Mouse (Mus musculus): ENCODE measurements around the gene Pax7. TPM values are rescaled to one million over a fixed set of nuclear protein-coding genes. Genes with fewer than 3 reads are reported as not detected.

The Pax7 gene
- polyA plus RNA-seq, 1 experiment from 2014 or later, result 2.0 TPM

DNA sequence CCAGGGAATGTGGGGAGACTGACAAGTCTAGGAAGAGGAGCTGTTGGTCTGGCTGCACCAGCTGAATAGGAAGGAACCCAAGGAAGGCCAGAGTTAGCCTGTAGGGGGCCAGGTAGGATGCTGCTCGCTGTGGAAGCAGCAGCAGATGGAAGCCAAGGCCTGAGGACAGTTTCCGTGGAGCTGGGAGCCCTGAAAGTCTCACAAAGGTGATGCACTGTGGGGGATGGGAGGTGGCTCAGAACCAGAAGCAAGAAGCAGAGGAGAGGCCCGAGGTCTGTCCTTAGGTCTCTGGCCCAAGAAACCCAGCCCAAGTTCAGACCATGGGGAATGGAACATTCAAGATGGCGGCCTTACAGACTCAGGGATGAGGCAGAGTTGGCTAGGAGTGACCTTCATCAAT, 109.0 kb downstream of the Pax7 start:
- Histone ChIP-seq H3K36me3 (replicated peaks; ENCODE audit: control insufficient read depth, insufficient read depth, low read depth, low read length) (no peaks in the 10 kb centered on the region), H3K4me2 (ENCODE audit: low read depth, low read length) (no peak overlapping the region), H3K27ac (replicated peaks; ENCODE audit: low read depth, low read length) (no peak overlapping the region), H3K4me3 (ENCODE audit: low read depth, low read length) (no peak overlapping the region), H3K9me3 (replicated peaks; ENCODE audit: control insufficient read depth, low read length) (no peaks in the 10 kb centered on the region), H3K4me1 (ENCODE audit: control insufficient read depth, insufficient read depth, low read length) (no peaks in the 10 kb centered on the region), H3K27me3 (ENCODE audit: control insufficient read depth, insufficient read depth, low read length) (no peaks in the 10 kb centered on the region), H3K9ac (replicated peaks; ENCODE audit: low read length) (no peak overlapping the region)
- WGBS, result 67% methylated on average over 4 of the region's 4 CpGs
- DNase-seq (ENCODE audit: low spot score) (no peak), ATAC-seq (replicated peaks; ENCODE audit: insufficient number of reproducible peaks, low FRiP score, low TSS enrichment, low read depth) (no peak; the same call in 1 of the 2 replicates)

DNA sequence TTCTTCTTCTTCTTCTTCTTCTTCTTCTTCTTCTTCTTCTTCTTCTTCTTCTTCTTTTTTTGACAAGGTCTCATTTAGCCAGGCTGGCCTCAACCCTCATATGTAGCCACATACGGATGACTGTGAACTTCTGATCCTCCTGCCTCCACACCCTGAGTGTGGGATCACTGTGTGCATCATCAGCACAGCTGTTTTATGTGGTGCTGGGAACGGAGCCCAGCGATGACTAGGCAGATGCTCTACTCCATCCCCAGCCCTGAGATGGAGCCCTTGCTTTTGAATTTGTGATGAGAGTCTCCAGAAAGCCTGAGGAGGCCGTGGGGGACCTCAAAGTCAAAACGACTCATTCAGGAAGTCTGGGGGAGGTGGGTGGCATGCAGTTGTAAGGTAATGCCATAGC, 114.3 kb downstream of the Pax7 start:
- peaks cover 7% of the 10 kb centered on the region for H3K4me1 ChIP-seq (ENCODE audit: control insufficient read depth, insufficient read depth, low read length)
- H3K9me3 ChIP-seq (replicated peaks; ENCODE audit: control insufficient read depth, low read length), result no peaks in the 10 kb centered on the region
- H3K36me3 ChIP-seq (replicated peaks; ENCODE audit: control insufficient read depth, insufficient read depth, low read depth, low read length), result no peaks in the 10 kb centered on the region
- H3K27ac ChIP-seq (replicated peaks; ENCODE audit: low read depth, low read length), result no peak overlapping the region
- no peak overlapping the region for H3K4me3 ChIP-seq (ENCODE audit: low read depth, low read length)
- ATAC-seq (replicated peaks; ENCODE audit: insufficient number of reproducible peaks, low FRiP score, low TSS enrichment, low read depth) (no peak), DNase-seq (ENCODE audit: low spot score) (no peak)
- no peak overlapping the region for H3K9ac ChIP-seq (replicated peaks; ENCODE audit: low read length)
- no peak overlapping the region for H3K4me2 ChIP-seq (ENCODE audit: low read depth, low read length)
- no peaks in the 10 kb centered on the region for H3K27me3 ChIP-seq (ENCODE audit: control insufficient read depth, insufficient read depth, low read length)
- 81% methylated on average over 5 of the region's 5 CpGs for WGBS

DNA sequence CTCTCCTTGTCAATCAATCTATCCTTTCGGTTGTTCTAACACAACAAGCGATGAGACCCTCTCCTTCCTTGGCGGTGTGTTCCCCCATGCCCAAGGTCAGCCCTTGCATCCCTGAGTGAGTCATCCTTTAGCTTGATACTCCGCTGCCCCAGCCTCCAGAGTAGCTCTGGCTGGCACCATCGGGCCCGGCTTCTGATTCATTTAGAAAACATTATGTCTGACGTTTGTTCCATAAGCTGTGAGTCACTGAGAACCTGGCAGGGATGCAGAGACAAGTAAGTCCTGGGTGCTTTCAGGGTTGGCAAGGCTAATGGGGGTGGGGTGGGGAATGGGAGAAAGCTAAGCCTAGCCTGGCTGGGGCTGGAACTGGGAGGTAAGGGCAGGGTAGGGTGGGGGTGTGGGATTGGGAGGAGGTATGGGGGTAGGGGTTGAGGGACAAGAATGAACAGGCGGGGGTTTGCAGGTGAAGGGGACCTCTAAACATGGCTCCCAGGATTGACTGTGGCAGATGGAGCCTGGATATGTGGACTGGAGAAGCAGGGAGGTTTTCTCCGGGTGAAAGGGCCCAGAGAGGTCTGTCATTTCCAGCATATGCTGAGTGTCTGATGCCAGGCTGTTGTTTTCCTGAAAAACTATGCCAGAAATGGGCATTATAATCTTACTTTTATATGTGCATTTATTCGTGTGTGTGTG, 116.7 kb downstream of the Pax7 start:
- Histone ChIP-seq H3K9me3 (replicated peaks; ENCODE audit: control insufficient read depth, low read length) (no peaks in the 10 kb centered on the region), H3K9ac (replicated peaks; ENCODE audit: low read length) (no peak overlapping the region), H3K4me2 (ENCODE audit: low read depth, low read length) (no peak overlapping the region), H3K27me3 (ENCODE audit: control insufficient read depth, insufficient read depth, low read length) (no peaks in the 10 kb centered on the region), H3K4me1 (ENCODE audit: control insufficient read depth, insufficient read depth, low read length) (peaks cover 7% of the 10 kb centered on the region), H3K4me3 (ENCODE audit: low read depth, low read length) (no peak overlapping the region), H3K27ac (replicated peaks; ENCODE audit: low read depth, low read length) (no peak overlapping the region), H3K36me3 (replicated peaks; ENCODE audit: control insufficient read depth, insufficient read depth, low read depth, low read length) (no peaks in the 10 kb centered on the region)
- ATAC-seq (replicated peaks; ENCODE audit: insufficient number of reproducible peaks, low FRiP score, low TSS enrichment, low read depth) (no peak), DNase-seq (ENCODE audit: low spot score) (no peak)
- WGBS, result 84% methylated on average over 10 of the region's 10 CpGs

DNA sequence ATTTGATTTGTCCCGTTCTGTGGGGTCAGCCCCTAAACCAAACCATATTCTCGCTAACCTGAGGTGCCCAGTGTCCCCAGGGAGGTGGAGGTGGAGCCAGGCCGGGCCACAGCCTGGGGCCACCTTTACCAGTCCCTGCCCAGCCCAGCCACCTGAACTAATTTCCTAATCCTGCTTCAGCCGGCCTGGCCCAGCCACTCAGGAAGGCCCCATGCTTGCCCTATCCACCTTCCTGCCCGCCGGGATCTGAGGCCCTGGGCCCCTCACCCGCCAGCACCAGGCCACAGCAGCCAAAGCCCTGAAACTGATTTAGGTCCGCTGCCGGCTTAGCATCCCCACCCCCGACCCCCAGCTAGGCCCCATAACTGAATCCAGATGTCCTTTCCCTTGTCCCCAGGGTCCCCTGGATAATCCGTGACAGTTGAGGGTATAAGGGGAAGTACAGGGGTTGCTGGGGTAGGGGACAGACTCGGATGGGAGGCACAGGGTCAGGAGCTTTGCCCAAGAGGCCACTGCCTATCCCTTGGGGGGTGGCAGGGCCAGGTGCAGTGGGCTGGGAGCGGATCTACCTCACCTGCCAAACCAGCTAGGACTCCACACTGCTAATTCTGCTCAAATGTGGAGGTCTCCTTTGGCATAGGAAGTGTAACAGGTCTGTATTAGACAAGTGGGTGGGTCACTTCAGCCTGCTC, 117.9 kb downstream of the Pax7 start:
- no peaks in the 10 kb centered on the region for H3K9me3 ChIP-seq (replicated peaks; ENCODE audit: control insufficient read depth, low read length)
- no peak overlapping the region; the same call in 1 of the 2 replicates for H3K9ac ChIP-seq (replicated peaks; ENCODE audit: low read length)
- H3K4me1 ChIP-seq (ENCODE audit: control insufficient read depth, insufficient read depth, low read length), result peaks cover 7% of the 10 kb centered on the region
- no peak overlapping the region for H3K27ac ChIP-seq (replicated peaks; ENCODE audit: low read depth, low read length)
- H3K4me2 ChIP-seq (ENCODE audit: low read depth, low read length), result no peak overlapping the region
- H3K27me3 ChIP-seq (ENCODE audit: control insufficient read depth, insufficient read depth, low read length), result no peaks in the 10 kb centered on the region
- DNase-seq (ENCODE audit: low spot score) (peak; percentile 69), ATAC-seq (replicated peaks; ENCODE audit: insufficient number of reproducible peaks, low FRiP score, low TSS enrichment, low read depth) (peak; percentile 78)
- H3K36me3 ChIP-seq (replicated peaks; ENCODE audit: control insufficient read depth, insufficient read depth, low read depth, low read length), result no peaks in the 10 kb centered on the region
- no peak overlapping the region for H3K4me3 ChIP-seq (ENCODE audit: low read depth, low read length)
- WGBS, result 12% methylated on average over 13 of the region's 13 CpGs

DNA sequence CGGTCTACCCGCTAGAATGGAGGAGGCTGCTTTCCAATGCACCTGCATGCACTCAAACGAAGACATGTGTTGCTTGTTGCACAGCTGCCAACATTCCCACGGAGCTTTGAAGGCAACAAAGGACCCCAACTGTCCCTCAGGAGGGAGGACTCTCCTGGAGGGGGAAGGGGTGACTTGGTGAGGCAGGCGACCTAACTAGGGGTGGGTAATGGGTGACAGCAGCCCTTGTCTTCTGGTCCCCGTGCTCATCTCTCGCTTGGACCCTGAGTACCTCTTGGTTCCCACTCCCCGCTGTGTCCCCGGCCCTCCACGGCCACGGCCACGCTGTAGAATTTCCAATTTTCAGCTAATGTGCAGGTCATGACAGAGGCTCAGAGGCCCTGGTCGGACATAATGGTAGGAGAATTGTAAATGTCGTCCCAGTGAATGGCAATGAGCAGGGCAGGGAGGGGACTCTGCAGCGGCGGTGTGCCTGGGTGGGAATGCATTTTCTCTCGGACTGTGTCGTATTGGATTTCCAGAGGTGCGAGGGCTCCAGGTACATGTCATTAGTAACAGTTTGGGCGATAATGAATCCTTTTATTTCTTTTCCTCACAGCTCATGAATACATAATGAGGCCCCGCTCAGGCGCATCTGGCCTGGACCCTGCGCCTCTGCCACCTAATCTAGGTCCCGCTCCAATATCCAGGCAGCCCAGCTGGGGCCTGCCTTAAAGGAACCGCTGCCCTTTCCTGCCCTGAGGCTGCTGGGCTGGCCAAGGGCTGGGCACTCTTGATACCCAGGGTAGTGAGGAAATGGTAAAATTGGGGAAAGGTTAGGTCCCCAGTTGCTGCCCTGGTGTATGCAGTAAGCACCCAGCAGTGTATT, 122.6 kb downstream of the Pax7 start:
- Histone ChIP-seq H3K4me3 (ENCODE audit: low read depth, low read length) (no peak overlapping the region), H3K4me2 (ENCODE audit: low read depth, low read length) (no peak overlapping the region), H3K36me3 (replicated peaks; ENCODE audit: control insufficient read depth, insufficient read depth, low read depth, low read length) (no peaks in the 10 kb centered on the region), H3K27me3 (ENCODE audit: control insufficient read depth, insufficient read depth, low read length) (no peaks in the 10 kb centered on the region), H3K4me1 (ENCODE audit: control insufficient read depth, insufficient read depth, low read length) (peaks cover 7% of the 10 kb centered on the region), H3K27ac (replicated peaks; ENCODE audit: low read depth, low read length) (no peak overlapping the region), H3K9ac (replicated peaks; ENCODE audit: low read length) (no peak overlapping the region), H3K9me3 (replicated peaks; ENCODE audit: control insufficient read depth, low read length) (no peaks in the 10 kb centered on the region)
- ATAC-seq (replicated peaks; ENCODE audit: insufficient number of reproducible peaks, low FRiP score, low TSS enrichment, low read depth) (no peak), DNase-seq (ENCODE audit: low spot score) (no peak)
- WGBS, result 41% methylated on average over 25 of the region's 25 CpGs

DNA sequence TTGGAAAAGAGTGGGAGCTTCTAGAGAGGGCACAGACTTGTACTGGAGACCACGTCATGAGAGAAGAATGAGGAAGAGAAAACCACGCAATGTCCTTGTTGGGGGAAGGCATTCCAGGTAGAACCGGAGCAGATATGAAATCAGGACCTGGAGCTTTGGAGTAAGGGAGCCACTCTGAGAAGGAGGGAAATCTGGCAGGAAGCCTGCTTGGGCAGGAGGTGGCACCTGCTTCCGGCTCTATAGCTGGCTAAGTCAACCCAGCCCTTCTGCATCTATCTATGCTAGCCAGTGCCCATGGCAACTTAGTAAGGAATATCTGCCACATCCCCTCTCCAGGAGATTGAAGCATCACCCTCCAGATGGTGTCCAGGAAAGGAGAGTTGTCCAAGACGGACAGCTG, 127.3 kb downstream of the Pax7 start:
- H3K4me2 ChIP-seq (ENCODE audit: low read depth, low read length), result no peak overlapping the region
- DNase-seq (ENCODE audit: low spot score) (no peak), ATAC-seq (replicated peaks; ENCODE audit: insufficient number of reproducible peaks, low FRiP score, low TSS enrichment, low read depth) (no peak)
- H3K4me3 ChIP-seq (ENCODE audit: low read depth, low read length), result no peak overlapping the region
- no peaks in the 10 kb centered on the region for H3K36me3 ChIP-seq (replicated peaks; ENCODE audit: control insufficient read depth, insufficient read depth, low read depth, low read length)
- H3K9ac ChIP-seq (replicated peaks; ENCODE audit: low read length), result no peak overlapping the region
- H3K4me1 ChIP-seq (ENCODE audit: control insufficient read depth, insufficient read depth, low read length), result no peaks in the 10 kb centered on the region
- H3K27me3 ChIP-seq (ENCODE audit: control insufficient read depth, insufficient read depth, low read length), result no peaks in the 10 kb centered on the region
- no peak overlapping the region for H3K27ac ChIP-seq (replicated peaks; ENCODE audit: low read depth, low read length)
- no peaks in the 10 kb centered on the region for H3K9me3 ChIP-seq (replicated peaks; ENCODE audit: control insufficient read depth, low read length)
- WGBS, result 81% methylated on average over 5 of the region's 5 CpGs

DNA sequence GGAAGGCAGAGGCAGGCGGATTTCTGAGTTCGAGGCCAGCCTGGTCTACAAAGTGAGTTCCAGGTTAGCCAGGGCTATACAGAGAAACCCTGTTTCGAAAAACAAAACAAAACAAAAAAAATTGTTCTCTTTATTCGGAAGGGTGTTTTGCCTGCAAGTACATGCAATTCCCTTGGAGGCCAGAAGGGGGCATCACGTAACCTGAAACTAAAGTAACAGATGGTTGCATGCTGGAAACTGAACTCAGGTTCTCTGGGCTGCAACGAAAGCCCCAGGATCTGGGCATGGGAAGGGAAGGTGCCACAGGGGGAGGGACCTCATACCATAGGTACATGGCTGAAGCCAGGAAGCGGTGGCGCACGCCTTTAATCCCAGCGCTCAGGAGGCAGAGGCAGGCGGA, 129.9 kb downstream of the Pax7 start:
- no peak for DNase-seq (ENCODE audit: low spot score)
- Histone ChIP-seq H3K9ac (replicated peaks; ENCODE audit: low read length) (no peak overlapping the region), H3K36me3 (replicated peaks; ENCODE audit: control insufficient read depth, insufficient read depth, low read depth, low read length) (no peaks in the 10 kb centered on the region), H3K27ac (replicated peaks; ENCODE audit: low read depth, low read length) (no peak overlapping the region), H3K9me3 (replicated peaks; ENCODE audit: control insufficient read depth, low read length) (no peaks in the 10 kb centered on the region), H3K4me3 (ENCODE audit: low read depth, low read length) (no peak overlapping the region), H3K27me3 (ENCODE audit: control insufficient read depth, insufficient read depth, low read length) (no peaks in the 10 kb centered on the region), H3K4me1 (ENCODE audit: control insufficient read depth, insufficient read depth, low read length) (no peaks in the 10 kb centered on the region), H3K4me2 (ENCODE audit: low read depth, low read length) (no peak overlapping the region)
- 81% methylated on average over 11 of the region's 11 CpGs for WGBS
- no peak for ATAC-seq (replicated peaks; ENCODE audit: insufficient number of reproducible peaks, low FRiP score, low TSS enrichment, low read depth)

DNA sequence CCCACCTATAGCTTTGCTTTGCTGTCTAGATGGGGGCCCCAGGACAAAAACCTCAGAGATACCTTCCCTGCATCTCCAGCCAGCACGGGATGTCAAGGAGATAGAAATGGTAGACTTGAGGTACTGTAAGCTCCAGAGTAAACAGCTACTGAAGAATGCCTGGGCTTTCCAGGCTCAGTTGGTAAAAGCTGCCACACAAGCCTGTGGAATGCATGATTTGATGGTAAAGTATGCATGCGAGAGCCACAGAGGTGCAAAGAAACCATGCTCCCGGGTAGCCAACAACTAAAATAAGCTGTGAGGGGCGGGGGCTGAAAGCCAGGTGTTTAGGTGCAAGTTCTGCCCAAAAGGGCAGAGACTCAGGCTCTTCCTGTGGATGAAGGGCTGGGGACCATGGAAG, 130.4 kb downstream of the Pax7 start:
- no peak for DNase-seq (ENCODE audit: low spot score)
- H3K27ac ChIP-seq (replicated peaks; ENCODE audit: low read depth, low read length), result no peak overlapping the region
- H3K9me3 ChIP-seq (replicated peaks; ENCODE audit: control insufficient read depth, low read length), result no peaks in the 10 kb centered on the region
- H3K27me3 ChIP-seq (ENCODE audit: control insufficient read depth, insufficient read depth, low read length), result no peaks in the 10 kb centered on the region
- no peak overlapping the region for H3K4me3 ChIP-seq (ENCODE audit: low read depth, low read length)
- no peak overlapping the region for H3K9ac ChIP-seq (replicated peaks; ENCODE audit: low read length)
- ATAC-seq (replicated peaks; ENCODE audit: insufficient number of reproducible peaks, low FRiP score, low TSS enrichment, low read depth), result no peak
- WGBS, result 67% methylated on average over 4 of the region's 4 CpGs
- H3K4me1 ChIP-seq (ENCODE audit: control insufficient read depth, insufficient read depth, low read length), result no peaks in the 10 kb centered on the region; the same call in 1 of the 2 replicates
- no peaks in the 10 kb centered on the region for H3K36me3 ChIP-seq (replicated peaks; ENCODE audit: control insufficient read depth, insufficient read depth, low read depth, low read length)
- no peak overlapping the region for H3K4me2 ChIP-seq (ENCODE audit: low read depth, low read length)
